Mouse (Mus musculus) stomach, embryonic 14.5 days (tissue): ENCODE measurements at regions not wholly inside any gene's neighbourhood (a gene's known extent, or its start where the extent isn't known, plus 50 kb on each side); places are given as distances from the start of the nearest gene placed in this dataset.

Experiments
- ATAC-seq: fragments of 200-750 bp; cut with Nextera tagmentation; 2 replicates; pipeline ENCODE4 v1.8.0; 2017; ENCODE audit warnings: low read depth, moderate TSS enrichment; ENCODE audit not compliant: insufficient number of reproducible peaks, insufficient read depth, low FRiP score
- H3K27ac ChIP-seq: fragments of 300-500 bp; sonication (generic); 2 replicates; pipeline ENCODE4 v1.5.1; 2014; ENCODE audit warnings: mild to moderate bottlenecking, low read length, moderate library complexity, mixed read lengths
- H3K27me3 ChIP-seq: fragments of 300-500 bp; sonication (generic); 2 replicates; pipeline ENCODE4 v1.6.1; 2014; ENCODE audit warnings: low read length, control low read depth, mixed read lengths; ENCODE audit not compliant: control insufficient read depth, insufficient read depth
- H3K36me3 ChIP-seq: fragments of 300-500 bp; sonication (generic); 2 replicates; pipeline ENCODE4 v1.6.1; 2014; ENCODE audit warnings: mild to moderate bottlenecking, control low read depth, low read length, moderate library complexity, mixed read lengths; ENCODE audit not compliant: control insufficient read depth, insufficient read depth
- H3K4me1 ChIP-seq: fragments of 300-500 bp; sonication (generic); 2 replicates; pipeline ENCODE4 v1.6.1; 2014; ENCODE audit warnings: low read length, control low read depth, mixed read lengths; ENCODE audit not compliant: control insufficient read depth, insufficient read depth
- H3K4me2 ChIP-seq: fragments of 300-500 bp; sonication (generic); replicated peaks from 2 replicates; pipeline ENCODE4 v1.6.1; 2014; ENCODE audit warnings: low read depth, low read length, control low read depth
- H3K4me3 ChIP-seq: fragments of 300-500 bp; sonication (generic); 2 replicates; pipeline ENCODE4 v1.5.1; 2014; ENCODE audit warnings: low read depth, low read length, control low read depth
- H3K9ac ChIP-seq: fragments of 300-500 bp; sonication (generic); replicated peaks from 2 replicates; pipeline ENCODE4 v1.6.1; 2014; ENCODE audit warnings: low read depth, mild to moderate bottlenecking, control low read depth, low read length, moderate library complexity, mixed read lengths
- H3K9me3 ChIP-seq: fragments of 300-500 bp; sonication (generic); 2 replicates; pipeline ENCODE4 v1.6.1; 2016; ENCODE audit warnings: low read depth, low read length, control low read depth; ENCODE audit not compliant: control insufficient read depth
- WGBS: fragments of 180-500 bp; shearing (Covaris S2); extraction: QIAGEN DNeasy Blood & Tissue Kit; methylation state at CpG from one replicate; pipeline ENCODE4 v1.1.7; 2014; 5-methylcytosine and 5-hydroxymethylcytosine counted together

GRCm38 (mm10) chr1:71986047-71986446 is 226.1 kb downstream of the Mreg start:
- H3K27ac ChIP-seq, result no peak overlapping the region
- H3K4me2 ChIP-seq, result no peak overlapping the region
- H3K4me1 ChIP-seq, result 0 out of 2 replicates have a peak, but pooled peaks cover 5% of the 10 kb centered on the region
- WGBS, result 58% methylated on average over 1 of the region's 1 CpGs
- no peak for ATAC-seq
- no peaks in the 10 kb centered on the region for H3K27me3 ChIP-seq
- no peak overlapping the region for H3K9ac ChIP-seq
- no peaks in the 10 kb centered on the region for H3K9me3 ChIP-seq
- no peaks in the 10 kb centered on the region for H3K36me3 ChIP-seq
- no peak overlapping the region for H3K4me3 ChIP-seq

- 72% methylated on average over 7 of the region's 7 CpGs for WGBS
- no peak overlapping the region for H3K9ac ChIP-seq
- 0 out of 2 replicates have a peak, but pooled peaks cover 5% of the 10 kb centered on the region for H3K4me1 ChIP-seq
- no peak for ATAC-seq
- H3K9me3 ChIP-seq, result no peaks in the 10 kb centered on the region
- H3K27ac ChIP-seq, result peak overlapping the region; percentile 69; the same call in 1 of the 2 replicates
- H3K4me3 ChIP-seq, result no peak overlapping the region
- H3K27me3 ChIP-seq, result no peaks in the 10 kb centered on the region
- no peak overlapping the region for H3K4me2 ChIP-seq
- H3K36me3 ChIP-seq, result no peaks in the 10 kb centered on the region
Observed at GRCm38 (mm10) chr1:71983786-71984185, 228.3 kb downstream of the Mreg start.

- Histone ChIP-seq H3K27ac (peak overlapping the region; percentile 78), H3K4me3 (no peak overlapping the region), H3K4me1 (0 out of 2 replicates have a peak, but pooled peaks cover 5% of the 10 kb centered on the region), H3K36me3 (no peaks in the 10 kb centered on the region), H3K4me2 (no peak overlapping the region), H3K9me3 (no peaks in the 10 kb centered on the region), H3K27me3 (no peaks in the 10 kb centered on the region), H3K9ac (no peak overlapping the region)
- ATAC-seq, result no peak
- 33% methylated on average over 5 of the region's 5 CpGs for WGBS
Observed at GRCm38 (mm10) chr1:71982423-71983262, 229.5 kb downstream of the Mreg start.

GRCm38 (mm10) chr1:71980624-71981023 is 231.5 kb downstream of the Mreg start:
- Histone ChIP-seq H3K36me3 (no peaks in the 10 kb centered on the region), H3K9me3 (no peaks in the 10 kb centered on the region), H3K4me3 (no peak overlapping the region), H3K9ac (no peak overlapping the region), H3K4me2 (no peak overlapping the region), H3K4me1 (0 out of 2 replicates have a peak, but pooled peaks cover 5% of the 10 kb centered on the region), H3K27me3 (no peaks in the 10 kb centered on the region), H3K27ac (no peak overlapping the region)
- 72% methylated on average over 4 of the region's 4 CpGs for WGBS
- ATAC-seq, result no peak

- Histone ChIP-seq H3K4me2 (no peak overlapping the region), H3K27me3 (no peaks in the 10 kb centered on the region), H3K27ac (no peak overlapping the region), H3K4me1 (0 out of 2 replicates have a peak, but pooled peaks cover 5% of the 10 kb centered on the region), H3K9me3 (no peaks in the 10 kb centered on the region), H3K9ac (no peak overlapping the region), H3K4me3 (no peak overlapping the region), H3K36me3 (no peaks in the 10 kb centered on the region)
- ATAC-seq, result no peak
- 74% methylated on average over 4 of the region's 4 CpGs for WGBS
Observed at GRCm38 (mm10) chr1:71979261-71979660, 232.8 kb downstream of the Mreg start.

GRCm38 (mm10) chr1:71977361-71977760 is 234.7 kb downstream of the Mreg start:
- Histone ChIP-seq H3K4me1 (no peaks in the 10 kb centered on the region), H3K4me2 (no peak overlapping the region), H3K27ac (no peak overlapping the region), H3K9ac (no peak overlapping the region), H3K4me3 (no peak overlapping the region), H3K36me3 (no peaks in the 10 kb centered on the region), H3K27me3 (no peaks in the 10 kb centered on the region), H3K9me3 (no peaks in the 10 kb centered on the region)
- ATAC-seq, result no peak
- WGBS, result 78% methylated on average over 5 of the region's 5 CpGs

GRCm38 (mm10) chr1:71974715-71975114 is 237.4 kb downstream of the Mreg start:
- no peaks in the 10 kb centered on the region for H3K4me1 ChIP-seq
- H3K9me3 ChIP-seq, result no peaks in the 10 kb centered on the region
- H3K9ac ChIP-seq, result no peak overlapping the region
- no peak for ATAC-seq
- no peak overlapping the region for H3K4me2 ChIP-seq
- H3K27me3 ChIP-seq, result no peaks in the 10 kb centered on the region
- WGBS, result 69% methylated on average over 4 of the region's 4 CpGs
- H3K27ac ChIP-seq, result no peak overlapping the region
- no peak overlapping the region for H3K4me3 ChIP-seq
- H3K36me3 ChIP-seq, result no peaks in the 10 kb centered on the region

- Histone ChIP-seq H3K4me3 (no peak overlapping the region), H3K4me2 (no peak overlapping the region), H3K27me3 (no peaks in the 10 kb centered on the region), H3K9ac (no peak overlapping the region), H3K4me1 (no peaks in the 10 kb centered on the region), H3K27ac (no peak overlapping the region), H3K9me3 (no peaks in the 10 kb centered on the region), H3K36me3 (no peaks in the 10 kb centered on the region)
- ATAC-seq, result no peak
- 75% methylated on average over 6 of the region's 6 CpGs for WGBS
Observed at GRCm38 (mm10) chr1:71971943-71972342, 240.2 kb downstream of the Mreg start.
